Mouse (Mus musculus) urinary bladder, adult 2 months (tissue): Measurements from ENCODE around the gene Sdhaf1. TPM values are rescaled to one million over a fixed set of nuclear protein-coding genes. Genes with fewer than 3 reads are reported as not detected.

Experiments used
- DNase-seq: peaks from one replicate; pipeline ENCODE4 v3.0.0; 2022; ENCODE audit warnings: low spot score
- polyA plus RNA-seq: library from polyadenylated mRNA; depleted of rRNA; stranded (reverse); fragments of >200 nt; gene quantifications from 2 replicates; pipeline ENCODE4 v1.2.3, GENCODE M21; 2012

Sdhaf1 gene
- polyA plus RNA-seq, 1 experiment: 15.4 TPM

DNA sequence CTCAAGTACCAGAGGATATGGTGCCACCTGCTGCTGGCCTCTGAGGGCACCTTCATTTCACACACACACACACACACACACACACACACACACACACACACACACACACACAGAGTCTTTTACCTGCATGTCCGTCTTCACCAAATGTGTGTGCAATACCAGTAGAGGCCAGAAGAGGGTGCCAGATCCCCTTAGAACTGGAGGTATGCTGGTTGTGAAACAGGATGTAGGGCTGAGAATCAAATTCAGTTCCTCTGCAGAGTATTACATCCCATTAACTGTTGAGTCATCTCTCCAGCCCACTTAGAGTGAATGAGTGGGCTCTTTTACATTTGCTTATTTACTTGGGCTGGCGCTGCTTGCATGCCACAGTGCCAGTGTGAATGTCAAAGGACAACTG is 1.7 kb upstream of the Sdhaf1 start:
- DNase-seq: no peak

DNA sequence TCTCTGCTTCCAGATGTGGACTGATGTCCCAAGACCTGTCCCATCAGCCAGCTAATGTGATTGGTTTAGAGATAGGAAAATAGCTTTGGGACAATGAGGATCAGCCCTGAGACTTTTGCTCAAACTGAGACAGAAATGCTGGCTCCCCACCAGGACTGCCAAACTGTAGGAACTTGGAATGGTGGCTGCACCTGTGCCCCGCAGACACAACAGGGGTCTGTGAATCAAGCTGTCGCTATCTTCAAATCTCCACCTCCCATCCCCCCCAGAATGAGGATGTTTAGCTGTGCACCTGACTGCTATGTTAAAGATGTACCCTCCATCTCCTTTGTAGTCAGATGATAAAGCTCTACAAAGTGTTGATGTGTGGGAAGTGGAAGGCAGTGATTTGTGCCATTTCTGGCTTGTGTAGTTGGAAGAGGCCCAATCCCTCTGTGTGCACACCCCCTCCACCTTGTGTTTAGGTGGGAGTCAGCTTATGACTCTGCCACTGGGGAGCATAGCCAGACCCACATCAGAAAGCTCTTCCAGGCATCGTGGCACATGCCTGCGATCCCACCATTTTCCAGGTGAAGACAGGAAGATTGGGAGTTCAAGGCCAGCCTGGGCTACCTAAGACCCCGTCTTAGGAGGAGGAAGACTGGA is 727 bp upstream of the Sdhaf1 start:
- DNase-seq: no peak

DNA sequence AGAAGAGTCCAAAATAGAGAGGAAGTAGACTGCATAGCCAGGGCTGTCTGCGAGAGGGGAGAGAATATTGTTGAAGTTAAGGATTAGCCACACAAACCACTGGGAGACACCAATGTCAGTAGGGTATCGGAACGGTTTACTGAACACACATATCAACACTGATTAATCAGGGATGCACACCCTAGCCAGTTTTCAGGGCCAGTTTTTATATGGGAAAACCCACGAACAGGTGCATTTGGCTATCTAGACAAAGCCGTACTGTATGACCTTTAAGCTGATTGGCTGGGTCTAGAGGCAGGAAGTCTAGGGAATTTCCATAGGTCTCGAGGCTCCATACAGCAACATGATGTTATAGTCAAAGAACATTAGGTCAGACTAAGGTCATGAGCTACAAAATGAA is 830 bp downstream of the Sdhaf1 start:
- DNase-seq: no peak

DNA sequence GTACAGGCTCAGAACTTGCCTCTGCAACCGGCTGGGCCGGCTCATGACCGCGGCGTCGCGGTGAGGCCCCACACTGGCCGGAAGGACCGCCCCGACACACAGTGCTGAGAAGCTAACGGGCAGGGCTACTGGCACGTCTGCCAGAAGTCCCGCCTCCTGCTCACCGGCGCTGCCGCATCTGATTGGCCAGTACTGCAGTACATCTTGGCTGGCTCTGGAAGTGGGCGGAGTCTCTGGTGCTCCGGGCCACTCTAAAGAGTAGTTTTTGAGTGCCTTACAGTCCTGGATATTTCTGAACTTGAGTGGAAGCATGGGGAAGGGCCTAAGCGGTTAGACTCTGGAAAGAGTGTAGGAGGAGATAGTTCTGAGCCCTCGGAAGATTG is 1.4 kb downstream of the Sdhaf1 start:
- DNase-seq: peak; percentile 94

DNA sequence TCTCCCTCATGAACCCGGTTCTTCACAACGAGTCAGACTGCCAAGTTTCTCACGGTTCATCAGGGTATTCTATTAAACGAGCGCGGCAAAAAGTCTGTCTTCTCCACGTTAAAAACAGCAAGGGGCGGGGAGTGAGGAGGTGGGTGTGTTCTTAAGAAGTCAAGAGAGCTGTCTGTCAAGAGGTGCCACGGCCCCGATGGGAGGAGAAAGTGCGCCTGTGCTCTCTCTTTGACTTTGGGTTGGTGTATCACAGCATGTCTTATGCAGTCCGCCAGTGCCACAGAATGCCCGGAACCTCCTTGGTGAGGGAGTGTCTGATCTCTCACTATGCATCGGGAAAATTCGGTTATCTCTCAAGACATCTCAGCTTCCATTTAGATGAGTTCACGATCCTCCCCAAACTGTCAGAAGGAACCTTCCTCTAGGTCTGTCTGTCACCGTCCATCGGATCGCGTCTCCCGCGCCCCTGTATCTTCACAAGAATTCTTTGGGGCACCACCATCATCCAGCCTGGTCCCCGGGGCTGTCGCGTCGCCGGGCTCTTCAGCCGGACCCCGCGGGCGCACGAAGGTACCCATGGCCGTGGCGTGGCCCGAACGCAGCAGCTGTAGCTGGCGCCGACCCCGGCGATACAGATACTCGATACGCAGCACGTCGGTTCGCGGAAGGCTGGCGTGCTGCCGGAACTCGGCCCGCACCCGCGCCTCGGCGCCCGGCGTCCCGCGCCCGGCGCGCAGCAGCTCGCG is 2.0 kb downstream of the Sdhaf1 start, which contains the start of gene E130208F15Rik:
Gene E130208F15Rik (plus strand): TSS at position 202 of the 746 bp plus-strand sequence.
- no peak for DNase-seq

DNA sequence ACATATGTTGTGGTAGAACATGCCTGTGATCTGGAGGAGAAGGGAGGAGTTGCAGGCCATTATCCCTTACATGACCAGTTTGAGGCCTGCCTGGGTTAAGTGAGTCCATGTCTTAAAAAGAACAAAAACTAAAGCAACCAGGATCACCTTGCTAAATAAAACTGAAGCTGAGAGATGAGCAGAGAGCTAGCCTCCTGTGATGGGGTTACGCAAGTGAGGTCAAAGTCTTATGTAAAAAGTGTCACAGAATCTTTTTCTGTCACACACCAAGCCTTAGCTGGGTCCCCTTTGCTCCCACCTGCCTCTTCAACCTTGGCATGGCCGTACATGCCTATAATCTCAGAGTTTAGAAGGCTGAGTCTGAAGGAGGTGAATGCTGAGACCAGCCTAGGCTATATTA is 2.7 kb downstream of the Sdhaf1 start:
- DNase-seq: no peak

DNA sequence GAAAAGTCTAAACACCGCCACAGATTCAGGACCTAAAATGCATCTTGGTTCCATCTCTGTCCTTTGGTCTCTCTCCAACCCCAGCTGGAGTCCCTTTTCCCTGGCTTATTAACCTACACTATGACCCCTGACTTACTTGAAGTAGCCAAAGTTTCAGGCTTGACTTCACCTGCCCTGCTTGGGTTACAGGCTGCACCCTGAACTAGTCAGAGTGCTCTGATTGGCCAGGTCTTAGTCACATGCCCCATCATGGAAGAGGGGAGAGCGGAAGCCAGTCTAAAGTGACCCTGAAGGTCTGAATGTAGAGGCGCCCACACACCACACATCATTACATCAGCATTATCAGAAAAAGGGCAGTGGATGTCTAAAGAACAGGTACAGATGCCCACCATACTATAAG is 5.6 kb downstream of the Sdhaf1 start:
- DNase-seq: no peak

DNA sequence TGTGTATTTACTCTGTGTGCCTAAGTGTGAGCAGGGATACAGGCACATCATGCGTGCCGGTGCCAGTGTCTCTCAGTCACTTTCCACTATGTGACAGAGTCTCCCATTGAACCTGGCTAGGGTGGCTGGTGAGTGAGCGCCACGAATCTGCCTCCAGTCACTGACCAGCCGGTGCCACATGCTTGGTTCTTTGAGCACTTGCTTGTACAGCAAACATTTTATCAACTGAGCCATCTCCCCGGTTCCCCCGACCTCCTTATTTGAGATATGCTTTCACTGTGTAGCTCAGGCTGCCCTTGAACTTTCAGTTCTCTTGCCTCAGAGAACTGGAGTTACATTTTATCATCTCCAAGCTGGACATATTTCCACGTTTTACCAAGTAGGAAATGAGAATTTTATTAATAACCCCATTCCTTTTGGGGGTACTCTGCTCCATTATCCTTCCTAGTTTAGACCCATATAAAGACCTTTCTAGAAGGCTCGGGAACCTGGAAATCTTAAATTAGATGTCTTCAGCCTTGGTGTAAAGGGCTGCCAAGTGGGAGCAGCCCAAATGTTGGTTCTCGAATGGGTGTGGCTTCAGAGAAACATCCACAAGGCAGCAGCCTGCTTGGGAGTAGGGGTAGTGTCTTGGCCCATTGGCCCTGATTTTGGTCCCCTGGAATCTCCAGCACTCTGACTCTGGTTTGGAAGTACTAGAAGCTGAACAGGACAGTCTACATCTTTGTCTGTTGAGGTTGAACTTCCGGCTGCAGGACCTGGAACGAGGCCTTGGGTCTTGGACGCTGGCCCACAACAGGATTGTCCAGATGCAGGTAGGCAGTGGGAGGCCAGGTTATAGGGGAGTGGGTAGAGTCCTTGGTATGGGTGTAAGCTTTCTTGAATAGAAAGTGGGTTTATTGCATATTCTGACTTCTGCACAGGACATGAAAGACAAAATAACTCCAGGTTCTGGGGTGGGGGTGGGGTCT is 7.9 kb downstream of the Sdhaf1 start:
- DNase-seq: no peak

DNA sequence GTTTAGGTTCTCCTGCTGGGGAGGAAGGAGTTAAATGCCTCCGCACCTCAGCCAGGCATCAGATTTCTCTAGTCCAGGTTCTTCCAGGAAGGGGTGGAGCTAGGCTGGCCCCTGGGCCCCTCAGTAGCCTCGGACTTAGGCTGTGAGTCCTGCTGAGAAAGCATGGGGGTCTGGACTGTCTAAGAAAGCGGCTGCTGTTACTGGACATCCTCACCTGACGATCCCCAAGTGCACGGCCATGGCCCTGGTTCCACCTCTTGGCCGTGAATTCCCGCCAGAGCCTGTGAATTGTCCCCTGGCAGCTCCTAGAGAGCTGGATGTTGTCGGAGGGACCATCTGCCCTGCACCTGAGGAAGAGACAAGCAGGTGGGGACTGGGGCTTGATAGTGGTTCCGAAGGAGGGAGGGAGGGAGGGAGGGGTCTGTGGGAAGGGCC is 9.0 kb downstream of the Sdhaf1 start, which contains the start of gene Syne4:
Gene Syne4 (plus strand): TSS at position 87 of the 435 bp plus-strand sequence.
- DNase-seq: no peak

DNA sequence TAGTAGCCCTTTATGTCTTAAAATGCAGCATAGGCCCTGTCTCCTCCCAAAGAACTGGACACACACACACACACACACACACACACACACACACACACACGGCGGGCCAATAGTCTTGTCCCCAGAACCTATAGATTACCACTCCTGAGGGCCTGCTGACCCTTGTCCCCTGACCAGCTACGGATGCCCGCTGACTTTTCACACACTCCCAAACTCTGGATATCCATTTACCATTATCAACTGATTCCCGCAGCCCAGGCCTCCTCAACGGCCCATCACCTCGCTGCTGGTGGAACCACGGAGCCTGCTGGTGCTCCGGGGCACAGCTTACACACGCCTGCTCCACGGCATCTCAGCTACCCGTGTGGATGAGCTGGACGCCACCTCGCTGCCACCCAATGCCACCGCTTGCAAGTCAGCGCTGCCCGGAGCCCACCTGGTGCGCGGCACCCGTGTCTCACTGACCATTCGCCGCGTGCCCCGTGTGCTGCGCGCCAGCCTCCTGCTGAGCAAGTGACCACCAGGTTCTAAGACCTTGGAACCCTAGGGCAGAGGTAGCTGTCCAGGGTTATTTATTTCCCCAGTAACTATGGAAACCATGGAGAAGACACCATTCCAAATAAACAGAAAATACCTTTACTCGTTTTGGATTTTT is 9.9 kb downstream of the Sdhaf1 start:
- no peak for DNase-seq

DNA sequence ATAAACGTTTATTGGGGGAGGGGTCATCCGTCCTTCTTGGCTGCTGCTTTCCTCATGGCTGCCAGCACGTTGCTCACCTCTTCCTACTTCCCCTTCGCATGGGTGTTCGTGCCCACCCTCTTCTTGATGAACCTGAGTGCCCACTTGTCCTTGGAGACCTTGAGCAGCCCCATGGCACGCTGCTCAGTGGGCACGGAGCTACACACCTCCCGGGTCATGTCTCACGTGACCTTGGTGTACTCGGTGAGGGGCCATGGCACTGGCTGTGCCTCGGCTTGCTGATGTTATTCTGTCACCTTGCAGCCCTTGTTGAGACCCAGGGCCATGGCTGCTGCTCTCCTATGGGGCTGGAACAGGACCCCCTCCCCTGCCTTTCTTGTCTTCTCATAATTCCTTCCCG is 13.6 kb downstream of the Sdhaf1 start:
- no peak for DNase-seq

DNA sequence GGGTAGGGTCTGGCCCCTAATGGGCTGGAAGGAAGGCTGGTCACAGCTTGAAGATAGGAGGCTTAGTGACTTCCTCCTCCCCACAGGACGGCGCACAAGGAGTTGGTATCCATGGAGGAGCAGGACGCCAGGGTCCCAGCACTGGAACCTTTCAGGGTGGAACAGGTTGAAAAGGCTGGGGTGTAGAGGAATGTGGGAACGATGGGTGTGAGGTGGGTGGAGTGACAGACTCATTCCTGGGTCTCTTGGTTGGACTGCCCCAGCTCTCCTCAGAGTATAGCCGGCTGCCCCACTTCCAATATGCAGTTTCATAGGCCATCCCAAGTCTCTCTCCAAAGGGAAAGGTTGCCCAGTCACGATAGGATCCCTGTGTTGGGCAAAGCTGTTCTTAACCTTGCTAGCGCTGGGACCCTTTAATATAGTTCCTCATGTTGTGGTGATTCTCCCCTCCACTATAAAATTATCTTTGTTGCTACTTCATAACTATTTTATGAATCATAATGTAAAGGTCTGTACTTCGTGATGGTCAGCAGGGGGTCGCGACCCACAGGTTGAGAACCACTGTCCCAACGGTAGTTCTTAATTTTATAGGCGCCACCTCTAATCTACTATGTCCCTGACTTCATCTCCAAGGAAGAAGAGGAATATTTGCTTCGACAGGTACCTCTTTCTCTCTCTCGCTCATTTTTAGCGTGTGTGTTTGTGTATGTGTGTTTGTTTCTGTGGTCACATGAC is 14.1 kb downstream of the Sdhaf1 start:
- no peak for DNase-seq

DNA sequence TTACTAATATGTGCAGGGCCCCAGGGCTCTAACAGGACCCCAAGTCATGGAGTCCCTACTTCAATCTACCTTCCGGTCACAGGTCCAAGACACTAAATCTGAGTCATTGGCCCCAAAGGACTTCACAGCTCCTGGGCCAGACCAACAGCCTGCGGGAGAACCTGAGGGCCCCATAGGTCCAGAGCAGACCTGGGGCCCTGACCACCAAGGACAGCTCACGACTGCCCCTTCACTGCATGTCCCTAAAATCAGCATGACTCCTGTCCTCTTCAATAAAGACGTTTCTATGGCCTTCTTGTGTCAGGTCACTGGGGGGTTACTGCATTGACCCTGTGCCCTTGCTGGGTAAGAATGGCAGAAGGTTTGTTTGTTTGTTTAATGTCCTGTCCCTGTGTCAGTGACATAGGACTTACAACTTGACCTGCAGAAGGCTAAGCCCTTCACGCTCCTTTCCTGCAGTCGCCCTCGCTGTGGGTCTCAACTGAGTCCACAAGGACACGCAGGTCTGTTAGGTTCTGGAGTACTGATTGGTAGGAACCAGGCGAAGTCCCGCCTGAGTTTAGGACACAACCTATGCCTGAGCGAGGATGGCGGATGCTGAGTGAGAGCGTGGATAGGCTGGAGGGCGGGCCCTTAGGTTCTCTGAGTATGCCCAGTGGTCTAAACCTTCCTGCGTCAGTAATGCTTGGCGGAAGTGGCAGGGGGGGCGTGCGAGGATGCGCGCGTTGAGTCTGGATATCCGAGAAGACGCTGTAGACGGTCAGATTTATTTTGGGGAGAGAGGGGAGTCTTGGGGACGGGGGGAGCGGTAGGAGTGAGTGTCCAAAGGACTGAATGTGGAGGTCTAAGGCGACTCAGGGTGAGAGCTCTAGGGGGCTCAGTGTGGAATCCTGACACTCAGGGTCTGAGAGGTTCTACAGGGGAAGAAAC is 15.4 kb downstream of the Sdhaf1 start, which contains the start of gene Alkbh6:
Gene Alkbh6 (plus strand): TSS at position 642 of the 930 bp plus-strand sequence.
- DNase-seq: peak; percentile 70

DNA sequence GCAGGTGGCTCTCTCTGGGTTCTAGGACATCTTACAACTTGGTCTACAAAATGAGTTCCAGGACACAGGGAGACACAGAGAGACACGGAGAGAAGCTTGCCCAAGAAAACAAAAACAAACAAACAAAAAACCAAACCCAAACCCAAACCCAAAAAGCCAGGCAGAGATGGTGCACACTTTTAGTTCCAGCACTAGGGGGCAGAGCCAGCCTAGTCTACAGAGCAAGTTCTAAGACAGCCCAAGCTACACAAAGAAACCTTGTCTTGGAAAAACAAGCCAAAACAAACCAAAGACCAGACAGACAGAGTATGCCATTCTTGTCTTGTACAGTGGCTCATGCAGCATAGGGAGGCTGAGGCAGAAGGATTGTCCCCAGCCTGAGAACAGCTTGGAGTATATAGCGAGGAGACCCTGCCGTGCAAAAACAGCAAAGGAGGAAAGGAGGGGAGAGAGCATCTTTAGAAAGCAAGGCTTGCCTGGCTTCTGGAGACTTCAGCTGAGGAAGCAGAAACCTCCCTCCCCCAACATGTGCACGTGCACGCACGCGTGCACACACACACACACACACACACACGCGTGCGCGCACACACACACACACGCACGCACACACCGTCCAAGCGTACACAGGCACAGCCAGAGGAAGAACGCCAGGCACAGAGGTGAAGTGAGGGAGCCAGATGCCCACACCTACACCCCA is 17.5 kb downstream of the Sdhaf1 start:
- DNase-seq: no peak

DNA sequence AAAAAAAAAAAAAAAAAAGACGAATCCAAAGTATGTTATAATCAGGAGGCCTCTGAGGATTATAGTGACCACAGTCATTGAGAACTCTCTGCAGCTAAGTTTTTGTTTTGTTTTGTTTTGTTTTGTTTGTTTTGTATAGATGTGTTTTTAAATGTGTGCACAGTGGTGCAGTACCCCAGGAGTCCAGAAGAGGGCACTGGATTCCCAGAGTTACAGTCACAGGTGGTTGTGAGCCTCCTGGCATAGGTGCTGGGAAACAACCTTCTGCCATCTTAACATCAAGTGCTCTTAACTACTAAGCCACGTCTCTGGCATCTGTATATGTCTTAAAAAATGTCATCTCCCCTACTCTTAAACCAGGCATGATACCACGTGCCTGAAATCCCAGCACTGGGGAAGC is 22.8 kb downstream of the Sdhaf1 start:
- no peak for DNase-seq

DNA sequence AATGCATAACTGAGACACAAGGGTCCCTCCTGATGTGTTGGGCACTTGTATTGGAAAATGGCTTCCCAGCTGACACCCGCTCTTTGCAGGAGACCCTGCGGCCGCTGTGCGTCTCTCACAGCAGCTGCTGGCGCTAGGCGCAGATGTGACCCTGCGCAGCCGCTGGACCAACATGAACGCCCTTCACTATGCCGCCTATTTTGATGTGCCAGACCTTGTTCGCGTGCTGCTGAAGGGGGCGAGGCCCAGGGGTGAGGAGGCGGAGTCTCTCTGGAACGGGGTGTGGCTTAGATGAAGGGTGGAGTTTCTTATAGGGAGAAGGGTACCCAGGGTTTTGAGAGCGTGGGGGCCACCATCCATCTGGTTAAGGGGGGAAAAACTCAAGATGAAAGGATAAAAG is 26.4 kb downstream of the Sdhaf1 start:
- no peak for DNase-seq

DNA sequence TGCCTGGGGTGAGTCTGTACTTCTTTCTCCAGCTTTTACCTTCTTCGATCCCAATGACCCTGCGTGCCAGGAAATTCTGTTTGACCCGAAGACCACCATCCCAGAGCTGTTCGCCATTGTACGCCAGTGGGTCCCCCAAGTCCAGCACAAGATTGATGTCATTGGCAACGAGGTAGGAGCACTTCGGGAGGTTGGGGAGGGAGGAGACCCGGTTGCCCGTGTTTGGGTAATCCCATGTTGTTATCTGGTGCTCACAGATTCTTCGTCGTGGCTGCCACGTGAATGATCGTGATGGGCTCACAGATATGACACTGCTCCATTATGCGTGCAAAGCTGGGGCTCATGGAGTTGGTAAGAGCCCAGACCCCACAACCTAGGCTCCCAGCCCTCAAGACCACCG is 26.9 kb downstream of the Sdhaf1 start:
- DNase-seq: no peak

DNA sequence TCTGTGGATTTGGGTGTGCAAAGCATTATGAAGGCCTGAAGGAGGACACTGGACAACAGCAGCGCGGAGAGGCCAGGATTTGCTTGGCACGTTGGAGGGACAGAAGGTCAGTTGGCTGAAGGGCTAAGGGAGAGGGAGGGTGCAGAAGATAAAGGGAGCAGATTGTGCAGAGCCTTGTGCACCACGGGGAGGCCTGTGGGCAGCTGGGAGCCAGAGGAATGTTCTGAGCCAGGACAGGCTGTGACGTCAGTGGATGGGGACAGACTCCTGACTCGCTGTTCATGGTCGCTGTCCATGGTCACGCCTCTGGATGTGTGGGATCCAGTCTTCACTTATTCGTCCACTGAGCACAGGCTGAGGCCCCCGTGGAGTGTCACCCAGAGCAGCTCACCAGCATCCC is 28.6 kb downstream of the Sdhaf1 start:
- no peak for DNase-seq

DNA sequence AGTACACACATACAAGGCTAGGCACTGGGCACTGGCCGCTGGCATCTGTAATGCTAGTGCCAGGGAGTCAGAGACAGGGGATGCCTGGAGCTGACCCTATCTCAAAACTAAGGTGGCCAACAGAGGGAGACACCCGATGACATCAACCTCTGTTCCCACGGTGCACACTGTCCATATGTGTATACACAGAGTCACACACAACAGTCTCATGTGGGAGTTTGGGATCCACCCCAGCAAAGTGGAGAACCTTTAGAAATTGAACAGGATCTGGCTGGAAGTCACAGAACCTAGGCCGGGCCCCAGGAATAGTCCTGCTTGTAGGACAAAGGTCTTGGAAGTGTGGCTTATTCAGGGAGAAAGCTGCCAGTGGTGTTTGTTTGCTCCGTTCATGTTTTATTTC is 29.4 kb downstream of the Sdhaf1 start:
- no peak for DNase-seq
